Mouse (Mus musculus): ENCODE measurements at regions not wholly inside any gene's neighbourhood (a gene's known extent, or its start where the extent isn't known, plus 50 kb on each side); places are given as distances from the start of the nearest gene placed in this dataset.

DNA sequence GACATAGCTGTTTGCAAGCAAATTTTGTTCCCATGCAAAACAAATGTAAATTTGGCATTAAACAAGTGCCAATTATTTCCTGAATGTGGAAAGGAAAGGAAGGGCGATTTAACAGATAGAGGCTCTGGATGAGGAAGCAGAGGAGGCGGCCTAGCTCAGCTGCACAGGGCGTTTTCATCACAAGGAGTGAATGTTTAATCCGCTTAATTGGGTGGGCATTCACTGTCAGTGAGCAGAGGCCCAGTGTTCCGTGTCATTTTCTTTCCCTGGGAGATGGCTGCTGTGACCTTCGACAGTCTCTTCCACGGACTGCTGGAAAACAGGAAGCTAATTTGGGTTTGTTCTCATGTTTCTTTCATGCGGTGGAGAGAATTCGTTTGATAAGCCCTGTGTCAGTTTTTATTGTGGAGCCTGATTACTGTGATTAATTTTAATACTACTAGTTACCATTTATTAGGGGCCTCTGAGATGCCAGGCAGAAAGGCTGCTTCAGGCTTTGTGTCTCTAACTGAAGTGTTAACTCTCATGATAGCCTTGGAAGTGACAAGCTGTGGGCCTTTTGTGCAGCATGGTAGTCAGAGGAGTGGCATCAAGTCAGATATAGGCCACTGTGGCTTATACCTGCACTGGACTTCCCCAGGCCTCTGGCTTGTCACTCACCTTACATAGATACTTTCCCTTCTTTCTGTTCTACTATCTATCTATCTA, 700.6 kb upstream of the Tmpo start:
- no peak for DNase-seq

DNA sequence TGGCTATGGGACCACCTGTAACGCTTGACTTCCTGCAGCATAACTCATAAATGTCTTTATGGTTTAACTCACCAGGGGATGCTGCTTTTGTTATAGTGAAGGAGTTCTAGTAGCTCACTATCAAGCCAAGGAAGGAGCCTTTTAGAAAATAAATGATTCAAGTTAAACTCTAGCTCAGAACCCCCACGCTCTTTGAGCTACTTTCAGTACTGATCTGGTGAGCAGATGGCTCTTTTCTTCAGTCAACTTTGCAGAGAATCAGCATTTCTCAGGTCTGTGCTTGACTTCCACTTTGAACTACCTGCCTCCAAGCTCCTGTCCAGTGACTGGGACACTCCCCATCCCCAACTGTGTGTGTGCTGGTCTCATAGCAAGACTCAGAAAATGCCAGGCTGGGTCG, 694.3 kb upstream of the Tmpo start:
- DNase-seq = no peak

DNA sequence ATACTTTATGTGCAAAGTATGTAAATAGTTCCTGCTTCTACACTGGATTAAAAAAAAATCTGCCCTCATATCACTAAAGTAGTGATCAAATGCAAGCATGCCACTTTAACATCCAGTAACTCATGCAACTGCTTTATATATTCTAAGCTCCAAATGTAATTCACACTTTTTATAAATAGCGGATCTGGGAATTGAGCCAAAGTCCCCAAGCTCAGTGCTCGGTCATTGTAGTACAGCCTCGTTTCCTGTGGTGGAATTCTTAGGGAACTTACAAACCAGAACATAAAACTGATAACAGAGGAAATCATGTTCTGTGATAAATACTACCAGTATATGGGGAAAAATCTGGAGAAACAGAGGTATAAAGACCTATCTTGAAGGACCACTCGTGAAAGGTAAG, 690.1 kb upstream of the Tmpo start:
- DNase-seq = no peak

DNA sequence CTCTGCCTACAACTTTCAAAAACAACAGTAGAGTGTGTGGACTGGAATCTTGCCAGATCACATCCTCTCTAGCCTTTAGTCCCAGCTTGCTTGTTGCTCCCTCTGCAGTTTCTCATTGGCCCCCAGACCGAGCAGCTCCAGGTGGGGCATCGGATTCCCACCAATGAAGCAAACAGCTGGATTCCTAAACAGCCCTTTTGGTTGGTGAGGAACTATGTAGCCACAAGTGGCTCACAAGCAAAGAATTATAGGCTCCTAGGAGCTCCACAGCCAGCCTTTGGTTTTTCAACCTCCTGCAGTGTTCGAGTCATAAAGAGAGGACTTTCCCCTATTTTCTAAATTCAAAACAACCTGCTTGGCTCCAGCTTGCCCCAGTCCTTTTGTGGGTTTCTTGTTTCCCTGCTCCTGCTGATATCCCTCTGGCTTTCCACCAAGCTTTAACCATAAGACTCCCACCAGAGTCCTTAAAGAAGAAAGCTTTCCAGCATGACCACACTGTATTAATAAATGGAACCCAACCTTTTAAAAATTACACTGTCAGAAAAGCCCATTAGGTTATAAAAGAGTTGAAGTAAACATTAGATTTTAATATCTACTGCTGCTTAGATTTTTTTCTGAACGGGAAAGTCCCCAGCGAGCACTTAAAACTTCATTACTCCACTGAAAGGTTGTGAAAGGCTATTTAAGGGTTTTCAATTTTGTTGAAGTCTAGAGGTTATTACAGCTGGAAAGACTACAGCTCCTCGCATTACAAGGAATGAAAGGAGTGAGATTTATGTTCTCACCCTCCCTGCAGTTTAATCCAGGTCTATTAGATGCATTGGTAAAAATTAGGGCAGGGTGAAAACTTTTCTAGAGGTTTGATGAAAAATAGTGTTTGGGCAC, 677.8 kb upstream of the Tmpo start:
- no peak for DNase-seq

DNA sequence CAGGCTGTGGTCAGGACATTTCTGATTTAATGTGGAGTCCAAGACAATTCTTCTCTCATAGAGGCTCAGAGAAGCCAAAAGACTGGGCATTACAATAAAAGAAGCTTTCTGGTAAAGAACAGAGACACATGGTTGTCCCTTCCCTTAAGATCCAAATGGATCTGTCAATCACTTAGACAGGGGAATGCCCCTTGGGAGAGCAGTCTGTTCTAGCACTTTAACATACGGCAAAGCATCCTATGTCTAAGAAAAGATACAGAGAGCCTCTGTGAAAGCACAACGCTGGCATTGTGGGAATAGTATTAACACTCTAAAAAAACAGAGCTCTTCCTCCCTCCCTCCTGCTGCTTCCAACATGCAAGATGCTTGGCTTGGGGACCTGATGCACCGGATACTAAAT, 646.0 kb upstream of the Tmpo start:
- DNase-seq = no peak

DNA sequence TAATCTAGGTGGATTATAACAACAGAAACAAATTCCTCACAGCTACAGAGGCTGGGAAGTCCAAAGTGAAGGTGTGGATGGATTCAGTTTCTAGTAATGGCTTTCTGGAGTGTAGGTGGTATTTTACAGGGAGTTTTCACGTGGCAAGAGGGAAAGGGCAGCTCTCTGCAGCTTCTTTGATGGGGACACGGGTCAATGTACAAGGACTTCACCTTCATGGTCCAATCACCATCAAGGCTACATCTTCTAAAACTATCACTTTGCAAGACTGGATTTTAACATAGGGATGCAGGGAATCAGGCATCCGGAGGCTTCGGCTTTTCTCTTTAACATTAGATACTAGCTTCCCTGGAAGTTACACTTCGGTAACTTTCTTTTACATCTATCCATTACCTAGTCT, 642.4 kb upstream of the Tmpo start:
- no peak for DNase-seq

DNA sequence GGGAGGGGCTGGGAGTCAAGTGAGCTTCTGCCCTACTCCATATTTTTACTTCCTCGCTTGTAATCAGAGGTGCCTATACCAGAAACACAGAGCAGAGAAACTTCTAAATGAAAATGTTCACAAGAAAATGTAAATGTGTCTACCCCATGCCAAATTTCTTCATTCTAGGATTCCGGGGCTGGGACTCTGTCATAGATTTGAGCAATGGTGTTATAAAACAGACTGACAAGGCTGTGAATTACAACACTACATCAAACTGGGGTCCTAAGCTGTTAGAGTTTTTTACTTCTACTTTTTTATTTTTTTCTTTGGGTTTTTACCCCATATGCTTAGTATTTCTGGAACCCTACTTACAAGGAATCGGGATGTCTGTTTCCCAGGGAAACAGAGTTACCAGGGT, 623.8 kb upstream of the Tmpo start:
- no peak for DNase-seq
